Mouse (Mus musculus): Measurements from ENCODE around the gene Gm48552. TPM values are rescaled to one million over a fixed set of nuclear protein-coding genes. Genes with fewer than 3 reads are reported as not detected.
A peak's percentile ranks its signal among the peaks of the same experiment; 100 is the strongest.

Gm48552 gene
- polyA plus RNA-seq, 1 experiment from 2014 or later, result 1.0 TPM

DNA sequence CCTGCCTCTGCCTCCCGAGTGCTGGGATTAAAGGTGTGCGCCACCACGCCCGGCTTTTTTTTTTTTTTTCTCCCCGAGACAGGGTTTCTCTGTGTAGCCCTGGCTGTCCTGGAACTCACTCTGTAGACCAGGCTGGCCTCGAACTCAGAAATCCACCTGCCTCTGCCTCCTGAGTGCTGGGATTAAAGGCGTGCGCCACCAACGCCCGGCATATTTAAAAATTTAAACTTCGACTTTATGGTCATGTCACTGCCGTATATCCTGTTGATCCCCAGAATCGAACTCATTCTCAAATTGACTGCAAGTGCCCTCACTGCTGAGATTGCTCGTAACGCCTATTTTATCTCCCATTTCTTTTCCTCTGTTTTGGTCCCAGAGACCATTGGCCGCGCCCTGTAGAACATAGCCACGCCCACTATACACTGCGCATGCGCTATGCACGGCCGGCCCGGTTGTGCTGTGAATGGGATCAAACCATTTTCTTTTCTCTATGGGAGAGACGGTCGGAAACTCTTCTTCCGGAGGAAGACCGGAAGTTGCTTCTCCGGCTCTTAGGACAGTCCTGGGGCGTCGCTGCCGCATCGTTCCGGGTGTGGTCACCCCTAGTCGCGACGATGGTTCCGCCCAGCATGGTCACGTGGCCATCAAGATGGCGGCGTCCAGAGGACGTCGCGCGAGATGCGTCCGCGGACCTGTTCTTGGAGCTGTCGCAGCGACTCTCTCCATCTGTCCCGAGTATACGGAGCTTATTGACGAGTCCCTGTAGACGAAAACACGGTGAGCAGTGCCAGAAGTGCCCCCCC is 4.8 kb upstream of the Gm48552 start, which contains the start of the genes Dohh and Gm48551:
TSS of gene Dohh (plus strand) at position 627 of the 803 bp plus-strand sequence.
TSS of gene Gm48551 (plus strand) at position 665 of the 803 bp plus-strand sequence.
- Histone ChIP-seq H3K27ac (peak within 1 kb of the TSS; percentile 91), H3K36me3 (peaks cover 33% of the 10 kb centered on the region), H3K4me3 (peak within 1 kb of the TSS; percentile 98), H3K27me3 (ENCODE audit: insufficient read depth, poor library complexity, severe bottlenecking) (no peaks in the 10 kb centered on the region), H3K9me3 (no peaks in the 10 kb centered on the region), H3K4me1 (replicated peaks) (peaks cover 26% of the 10 kb centered on the region)
- 9% methylated on average over 54 of the region's 54 CpGs for WGBS
- peak; percentile 98 for DNase-seq (ENCODE audit: low spot score)

DNA sequence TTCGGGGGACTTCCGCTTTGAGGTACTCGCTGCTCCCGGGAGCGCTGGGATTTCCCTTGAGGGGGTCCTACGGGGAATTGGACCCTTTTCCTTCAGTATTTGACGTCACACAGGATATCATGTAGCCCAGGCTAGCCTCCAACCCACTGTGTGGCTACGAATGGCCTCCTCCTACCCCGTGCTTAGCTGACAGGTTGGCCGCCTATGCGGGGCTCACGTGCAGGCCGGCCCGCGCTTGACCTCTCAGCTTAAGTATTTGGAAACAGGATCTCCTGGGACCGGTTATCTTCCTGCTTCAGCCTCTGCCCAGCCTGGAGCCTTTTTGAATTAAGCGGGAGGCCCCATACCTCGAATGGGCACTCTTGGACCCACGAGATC is 4.2 kb upstream of the Gm48552 start:
- Histone ChIP-seq H3K36me3 (peaks cover 38% of the 10 kb centered on the region), H3K27me3 (ENCODE audit: insufficient read depth, poor library complexity, severe bottlenecking) (no peaks in the 10 kb centered on the region), H3K27ac (peak overlapping the region; percentile 91), H3K4me3 (peak overlapping the region; percentile 98), H3K4me1 (replicated peaks) (peaks cover 28% of the 10 kb centered on the region), H3K9me3 (no peaks in the 10 kb centered on the region)
- no peak for DNase-seq (ENCODE audit: low spot score)
- WGBS, result under 1% methylated on average over 19 of the region's 19 CpGs

DNA sequence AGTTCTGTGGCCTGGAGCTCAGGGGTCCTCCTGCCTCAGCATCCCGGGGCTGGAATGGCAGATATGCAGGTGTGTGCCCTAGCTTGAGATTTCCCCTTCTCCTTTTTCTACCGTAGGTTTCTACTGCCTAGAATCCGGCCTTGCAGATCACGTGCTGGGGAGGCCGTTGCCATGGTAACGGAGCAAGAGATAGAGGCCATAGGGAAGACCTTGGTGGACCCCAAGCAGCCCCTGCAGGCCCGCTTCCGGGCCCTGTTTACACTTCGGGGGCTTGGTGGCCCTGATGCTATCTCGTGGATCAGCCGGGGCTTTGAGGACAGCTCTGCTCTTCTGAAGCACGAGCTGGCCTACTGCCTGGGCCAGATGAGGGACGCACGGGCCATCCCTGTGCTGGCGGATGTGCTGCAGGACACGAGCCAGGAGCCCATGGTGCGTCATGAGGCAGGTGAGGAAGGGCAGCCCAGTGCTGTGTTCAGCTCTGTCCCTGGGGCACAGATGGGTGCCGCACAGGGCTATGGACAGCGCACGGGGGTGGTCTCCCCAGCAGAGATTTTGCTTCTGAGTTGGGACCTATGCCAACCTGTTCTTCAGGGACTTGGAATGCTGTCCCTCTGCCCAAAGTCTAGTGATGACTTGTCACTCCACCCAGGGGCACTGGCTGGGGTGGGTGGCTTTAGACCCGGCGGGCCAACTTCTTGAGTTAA is 3.0 kb upstream of the Gm48552 start:
- WGBS, result 86% methylated on average over 22 of the region's 22 CpGs
- Histone ChIP-seq H3K4me1 (replicated peaks) (peaks cover 37% of the 10 kb centered on the region), H3K9me3 (no peaks in the 10 kb centered on the region), H3K27me3 (ENCODE audit: insufficient read depth, poor library complexity, severe bottlenecking) (no peaks in the 10 kb centered on the region), H3K27ac (no peak overlapping the region), H3K4me3 (peak overlapping the region; percentile 98), H3K36me3 (peaks cover 44% of the 10 kb centered on the region)
- DNase-seq (ENCODE audit: low spot score), result no peak

DNA sequence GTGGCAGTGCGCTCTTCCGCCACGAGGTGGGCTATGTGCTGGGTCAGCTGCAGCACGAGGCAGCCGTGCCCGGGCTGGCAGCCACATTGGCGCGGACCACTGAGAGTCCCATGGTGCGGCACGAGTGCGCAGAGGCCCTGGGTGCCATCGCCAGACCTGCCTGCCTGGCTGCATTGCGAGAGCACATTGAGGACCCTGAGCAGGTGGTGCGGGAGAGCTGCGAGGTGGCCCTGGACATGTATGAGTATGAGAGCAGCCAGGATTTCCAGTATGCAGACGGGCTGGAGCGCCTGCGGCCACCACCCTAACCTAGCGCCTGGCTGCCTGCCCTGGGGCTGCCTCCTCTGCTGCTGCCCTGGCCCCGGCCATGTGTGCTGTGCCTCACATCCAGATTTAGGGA is 1.1 kb upstream of the Gm48552 start:
- H3K9me3 ChIP-seq, result no peaks in the 10 kb centered on the region
- no peak for DNase-seq (ENCODE audit: low spot score)
- WGBS, result 94% methylated on average over 20 of the region's 20 CpGs
- H3K36me3 ChIP-seq, result peaks cover 46% of the 10 kb centered on the region
- H3K4me3 ChIP-seq, result no peak overlapping the region
- H3K4me1 ChIP-seq (replicated peaks), result peaks cover 42% of the 10 kb centered on the region
- 0 out of 2 replicates have a peak overlapping the region, but pooled peaks have one; percentile 29 for H3K27ac ChIP-seq
- H3K27me3 ChIP-seq (ENCODE audit: insufficient read depth, poor library complexity, severe bottlenecking), result peaks cover 4% of the 10 kb centered on the region

DNA sequence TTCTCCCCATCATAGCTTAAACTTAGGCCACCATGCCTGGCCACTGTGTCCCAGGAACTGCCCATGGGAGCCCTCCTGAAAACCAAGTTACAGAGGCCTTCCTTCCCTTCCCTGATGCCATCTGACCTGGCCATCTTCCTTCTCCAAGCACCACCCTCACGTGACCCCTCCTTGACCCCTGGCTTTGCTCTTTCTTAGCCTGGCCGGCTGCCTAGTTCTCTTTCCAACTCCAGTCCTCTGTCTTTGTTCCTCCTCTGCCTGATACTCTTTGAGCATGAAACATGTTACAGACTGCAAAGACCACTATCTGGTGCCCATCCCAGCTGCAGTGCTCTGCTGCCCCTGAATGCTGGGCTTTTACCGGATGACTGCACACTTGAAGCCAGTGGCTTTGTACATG is 568 bp downstream of the Gm48552 start:
- H3K4me1 ChIP-seq (replicated peaks), result peaks cover 57% of the 10 kb centered on the region
- 49% methylated on average over 3 of the region's 3 CpGs for WGBS
- peaks cover 10% of the 10 kb centered on the region for H3K27me3 ChIP-seq (ENCODE audit: insufficient read depth, poor library complexity, severe bottlenecking)
- no peak for DNase-seq (ENCODE audit: low spot score)
- no peak overlapping the region for H3K4me3 ChIP-seq
- H3K36me3 ChIP-seq, result peaks cover 46% of the 10 kb centered on the region
- H3K27ac ChIP-seq, result peak overlapping the region; percentile 37
- no peaks in the 10 kb centered on the region for H3K9me3 ChIP-seq

DNA sequence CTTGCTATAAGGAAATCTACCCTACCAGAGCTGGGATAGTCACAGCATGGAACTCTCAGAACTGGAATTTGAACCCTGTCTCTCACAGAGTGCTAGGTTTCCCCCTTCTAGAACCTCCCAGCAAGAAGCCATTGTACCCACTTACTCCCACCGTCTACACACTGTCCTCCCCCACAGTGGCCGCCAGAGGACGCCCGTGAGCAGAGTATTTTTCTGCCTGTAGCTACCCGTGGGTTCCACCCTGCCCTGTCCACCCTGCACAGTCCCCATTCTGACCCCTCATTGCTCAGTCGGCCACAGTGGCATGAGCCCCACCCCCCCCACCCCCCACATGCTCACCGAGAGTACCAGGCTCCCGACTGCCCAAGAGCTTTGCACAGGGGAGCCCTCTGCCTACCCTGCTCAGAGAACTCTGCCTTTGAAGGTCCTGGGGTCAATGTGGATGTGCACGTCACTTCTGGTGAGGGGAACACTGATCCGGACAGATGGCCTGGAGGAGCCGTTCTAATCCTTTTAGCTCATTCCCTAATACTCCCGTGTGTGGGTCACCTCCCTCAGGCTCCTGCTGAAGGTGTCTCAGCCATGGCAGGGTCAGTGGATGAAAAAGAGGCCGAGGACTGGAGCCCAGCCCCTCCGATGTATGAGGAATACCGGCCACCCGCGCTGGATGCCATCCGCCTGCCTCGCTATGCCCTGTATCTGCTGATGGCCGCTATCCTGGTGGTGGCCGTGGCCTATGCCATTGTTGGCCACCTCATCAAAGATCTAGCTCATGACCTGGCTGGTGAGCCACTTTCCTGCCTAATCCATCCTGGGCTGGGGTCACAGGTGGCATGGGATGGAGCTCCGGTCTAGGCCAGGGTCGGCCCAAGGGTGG is 1.2 kb downstream of the Gm48552 start:
- H3K9me3 ChIP-seq, result no peaks in the 10 kb centered on the region
- no peak overlapping the region for H3K4me3 ChIP-seq
- peaks cover 46% of the 10 kb centered on the region for H3K36me3 ChIP-seq
- peak overlapping the region; percentile 37 for H3K27ac ChIP-seq
- DNase-seq (ENCODE audit: low spot score), result peak; percentile 78
- peaks cover 10% of the 10 kb centered on the region for H3K27me3 ChIP-seq (ENCODE audit: insufficient read depth, poor library complexity, severe bottlenecking)
- 65% methylated on average over 23 of the region's 23 CpGs for WGBS
- peaks cover 52% of the 10 kb centered on the region for H3K4me1 ChIP-seq (replicated peaks)

DNA sequence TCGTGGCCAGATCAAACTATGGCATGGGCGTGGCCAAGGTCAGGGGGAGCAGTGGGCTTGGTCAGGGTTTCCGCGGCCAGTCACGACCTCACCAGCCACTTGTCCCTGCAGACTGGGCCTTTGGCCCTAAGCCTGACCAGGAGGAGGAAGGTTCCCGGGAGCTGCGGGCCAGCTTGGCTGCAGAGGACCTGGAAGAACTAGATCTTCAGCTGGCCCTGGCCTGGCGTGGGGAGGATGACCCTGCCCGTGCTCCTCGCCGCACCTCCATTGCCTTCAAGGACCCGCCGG is 1.8 kb downstream of the Gm48552 start:
- H3K4me3 ChIP-seq, result no peak overlapping the region
- H3K27ac ChIP-seq, result no peak overlapping the region; the same call in 1 of the 2 replicates
- H3K4me1 ChIP-seq (replicated peaks), result peaks cover 47% of the 10 kb centered on the region
- WGBS, result 91% methylated on average over 13 of the region's 13 CpGs
- peaks cover 46% of the 10 kb centered on the region for H3K36me3 ChIP-seq
- no peak for DNase-seq (ENCODE audit: low spot score)
- no peaks in the 10 kb centered on the region for H3K9me3 ChIP-seq
- H3K27me3 ChIP-seq (ENCODE audit: insufficient read depth, poor library complexity, severe bottlenecking), result peaks cover 10% of the 10 kb centered on the region

DNA sequence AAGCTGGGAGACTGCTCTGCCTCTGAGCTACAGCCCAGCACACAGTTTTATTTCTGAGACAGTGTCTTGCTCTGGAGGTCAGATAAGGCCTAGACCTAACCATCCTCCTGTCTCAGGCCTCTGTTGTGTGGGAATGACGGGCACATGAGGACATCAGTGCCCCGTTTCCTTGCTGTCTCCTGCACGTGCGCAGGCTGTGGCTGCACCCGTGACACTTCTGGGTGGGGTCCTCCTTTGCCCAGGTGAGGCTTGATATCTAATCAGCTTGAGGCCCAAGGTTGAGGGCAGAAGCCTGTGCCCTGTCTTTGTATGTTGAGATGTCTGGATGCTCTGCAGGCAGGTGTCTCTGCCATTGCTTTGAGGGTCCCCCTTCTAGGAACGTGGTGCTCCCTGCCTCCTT is 3.5 kb downstream of the Gm48552 start:
- Histone ChIP-seq H3K9me3 (no peaks in the 10 kb centered on the region), H3K4me3 (no peak overlapping the region; the same call in 1 of the 2 replicates), H3K27me3 (ENCODE audit: insufficient read depth, poor library complexity, severe bottlenecking) (peaks cover 18% of the 10 kb centered on the region), H3K27ac (no peak overlapping the region), H3K36me3 (peaks cover 30% of the 10 kb centered on the region), H3K4me1 (replicated peaks) (peaks cover 54% of the 10 kb centered on the region)
- 87% methylated on average over 6 of the region's 6 CpGs for WGBS
- no peak for DNase-seq (ENCODE audit: low spot score)

DNA sequence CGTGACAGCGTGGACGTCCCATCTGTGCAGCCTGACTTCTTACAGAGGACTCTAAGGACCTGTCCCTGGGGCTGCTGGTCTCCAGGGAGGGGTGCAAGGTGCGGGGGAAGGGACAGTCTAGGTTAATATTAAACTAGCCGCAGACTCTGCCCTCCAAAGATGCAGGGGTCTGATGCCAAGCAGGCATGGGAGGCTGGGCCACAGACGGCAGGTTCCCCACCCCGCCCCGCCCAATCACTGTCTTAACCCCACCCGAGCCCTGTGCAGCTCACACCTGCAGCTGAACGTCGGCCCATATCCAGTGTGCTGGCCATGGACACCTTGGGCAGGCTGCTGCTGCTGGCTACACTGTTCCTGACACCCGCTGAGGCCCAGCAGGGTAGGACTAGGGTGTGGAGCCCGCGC is 4.0 kb downstream of the Gm48552 start, which contains the start of gene Smim24:
TSS of gene Smim24 (plus strand) at position 271 of the 405 bp plus-strand sequence.
- H3K27ac ChIP-seq, result peak within 1 kb of the TSS; percentile 75
- H3K9me3 ChIP-seq, result no peaks in the 10 kb centered on the region
- H3K36me3 ChIP-seq, result peaks cover 24% of the 10 kb centered on the region
- H3K4me1 ChIP-seq (replicated peaks), result peaks cover 59% of the 10 kb centered on the region
- 61% methylated on average over 14 of the region's 14 CpGs for WGBS
- H3K27me3 ChIP-seq (ENCODE audit: insufficient read depth, poor library complexity, severe bottlenecking), result peaks cover 23% of the 10 kb centered on the region
- no peak for DNase-seq (ENCODE audit: low spot score)
- H3K4me3 ChIP-seq, result peak within 1 kb of the TSS; percentile 43

DNA sequence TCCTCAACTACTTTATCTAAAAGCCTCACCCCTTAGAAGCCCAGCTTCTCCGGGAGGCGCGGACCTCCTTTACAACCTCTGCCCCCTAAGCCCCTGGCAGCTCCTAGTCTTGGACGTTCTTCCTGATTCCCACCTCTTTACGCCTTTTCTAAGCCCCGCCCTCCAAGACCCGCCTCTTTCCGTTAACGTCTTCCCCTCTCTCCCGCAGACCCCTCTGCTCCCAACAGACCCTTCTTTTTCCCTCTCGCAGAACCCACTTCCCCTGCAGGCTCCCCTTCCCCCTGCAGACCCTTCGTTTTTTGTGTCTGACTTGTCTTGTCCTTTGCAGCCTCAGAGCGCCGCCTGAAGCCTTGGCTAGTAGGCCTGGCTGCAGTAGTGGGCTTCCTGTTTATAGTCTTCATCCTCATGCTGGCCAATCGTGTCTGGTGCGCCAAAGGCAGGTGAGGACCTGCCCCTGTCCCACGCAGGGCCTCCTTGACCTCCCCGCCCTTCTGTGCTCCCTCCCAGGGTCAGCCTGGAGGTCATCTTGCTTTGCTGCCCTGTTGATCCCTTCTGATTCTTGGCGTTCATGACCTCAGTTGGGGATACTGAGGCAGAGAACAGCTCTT is 4.8 kb downstream of the Gm48552 start:
- Histone ChIP-seq H3K27ac (peak overlapping the region; percentile 75), H3K4me1 (replicated peaks) (peaks cover 60% of the 10 kb centered on the region), H3K27me3 (ENCODE audit: insufficient read depth, poor library complexity, severe bottlenecking) (peaks cover 27% of the 10 kb centered on the region), H3K4me3 (peak overlapping the region; percentile 43), H3K9me3 (no peaks in the 10 kb centered on the region), H3K36me3 (peaks cover 17% of the 10 kb centered on the region)
- DNase-seq (ENCODE audit: low spot score), result no peak
- 10% methylated on average over 19 of the region's 19 CpGs for WGBS

DNA sequence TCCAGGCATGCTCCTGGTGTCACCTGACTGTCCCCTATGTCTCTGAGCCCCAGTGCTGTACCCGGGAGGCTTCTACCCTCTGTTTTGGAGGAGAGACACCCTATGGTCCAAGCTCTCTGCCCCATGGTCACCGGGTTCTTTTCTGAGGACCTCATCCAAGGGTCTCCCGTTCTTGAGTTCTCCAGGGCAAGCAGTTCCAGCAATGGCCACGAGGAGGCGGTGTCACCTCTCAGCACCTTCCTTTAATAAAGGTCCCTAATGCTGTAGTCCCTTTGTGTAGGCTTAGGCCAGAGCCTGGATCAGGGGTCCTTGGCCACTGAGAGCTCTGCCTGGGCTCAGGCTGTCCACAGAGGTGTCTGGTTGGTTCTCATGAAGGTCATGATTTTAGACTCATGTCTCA is 6.3 kb downstream of the Gm48552 start:
- 18% methylated on average over 5 of the region's 5 CpGs for WGBS
- no peak overlapping the region for H3K4me3 ChIP-seq
- H3K9me3 ChIP-seq, result no peaks in the 10 kb centered on the region
- DNase-seq (ENCODE audit: low spot score), result peak; percentile 83
- peaks cover 14% of the 10 kb centered on the region for H3K36me3 ChIP-seq
- peaks cover 60% of the 10 kb centered on the region for H3K4me1 ChIP-seq (replicated peaks)
- peaks cover 38% of the 10 kb centered on the region for H3K27me3 ChIP-seq (ENCODE audit: insufficient read depth, poor library complexity, severe bottlenecking)
- H3K27ac ChIP-seq, result no peak overlapping the region

DNA sequence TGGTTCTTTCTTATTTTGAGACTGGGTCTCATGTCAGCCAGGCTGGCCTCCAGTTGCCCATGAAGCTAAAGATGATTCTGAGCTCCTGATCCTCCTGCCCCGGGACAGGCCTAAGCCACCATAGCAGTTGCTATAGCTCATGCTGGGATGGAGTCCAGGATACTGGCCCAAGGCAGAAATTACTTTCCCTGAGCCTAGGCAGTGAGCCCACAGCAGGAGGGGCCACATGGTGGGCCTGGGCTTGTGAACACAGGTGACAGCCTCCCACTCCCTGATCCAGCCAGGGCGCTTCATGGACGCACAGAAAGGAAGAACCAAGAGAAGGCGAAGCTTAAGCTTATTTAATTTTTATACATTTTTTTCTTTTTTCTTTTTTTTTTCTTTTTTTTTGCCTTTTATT is 7.1 kb downstream of the Gm48552 start:
- peak overlapping the region; percentile 26; the same call in 1 of the 2 replicates for H3K27ac ChIP-seq
- no peak overlapping the region for H3K4me3 ChIP-seq
- no peaks in the 10 kb centered on the region for H3K9me3 ChIP-seq
- H3K27me3 ChIP-seq (ENCODE audit: insufficient read depth, poor library complexity, severe bottlenecking), result peaks cover 45% of the 10 kb centered on the region
- H3K4me1 ChIP-seq (replicated peaks), result peaks cover 63% of the 10 kb centered on the region
- 76% methylated on average over 4 of the region's 4 CpGs for WGBS
- DNase-seq (ENCODE audit: low spot score), result no peak
- peaks cover 12% of the 10 kb centered on the region for H3K36me3 ChIP-seq

All from hindbrain, embryonic 10.5 days (tissue).